Mouse (Mus musculus) ZHBTc4 (cell line): ENCODE results near the gene Pik3r1.

Experiments used
- DNase-seq: peaks from one replicate; pipeline ENCODE4 v3.0.0-alpha.2; 2011; ENCODE audit warnings: low read depth, low spot score

Pik3r1 gene

GRCm38 (mm10) chr13:101767809-101768629, at the start of gene Pik3r1:
Gene Pik3r1, minus strand, starts transcription at chr13:101768217.
- DNase-seq, result peak; percentile 97

- DNase-seq, result peak; percentile 46
Measured at GRCm38 (mm10) chr13:101813267-101813900, 45.4 kb upstream of the Pik3r1 start.

GRCm38 (mm10) chr13:101812341-101812740, 44.3 kb upstream of the Pik3r1 start:
- DNase-seq, result no peak

- no peak for DNase-seq
Measured at GRCm38 (mm10) chr13:101811882-101812281, 43.9 kb upstream of the Pik3r1 start.

- DNase-seq, result no peak
Measured at GRCm38 (mm10) chr13:101810667-101811066, 42.6 kb upstream of the Pik3r1 start.

- DNase-seq, result peak; percentile 33
Measured at GRCm38 (mm10) chr13:101809796-101810195, 41.8 kb upstream of the Pik3r1 start.

GRCm38 (mm10) chr13:101805559-101806091, 37.6 kb upstream of the Pik3r1 start:
- peak; percentile 65 for DNase-seq

- peak; percentile 95 for DNase-seq
Measured at GRCm38 (mm10) chr13:101801372-101802186, 33.6 kb upstream of the Pik3r1 start.

- DNase-seq, result no peak
Measured at GRCm38 (mm10) chr13:101800833-101801371, 32.9 kb upstream of the Pik3r1 start.

GRCm38 (mm10) chr13:101800021-101800596, 32.1 kb upstream of the Pik3r1 start:
- DNase-seq, result no peak

- no peak for DNase-seq
Measured at GRCm38 (mm10) chr13:101799318-101799717, 31.3 kb upstream of the Pik3r1 start.

GRCm38 (mm10) chr13:101798522-101798921, 30.5 kb upstream of the Pik3r1 start:
- DNase-seq, result no peak

- DNase-seq, result peak; percentile 23
Measured at GRCm38 (mm10) chr13:101796983-101797382, 29.0 kb upstream of the Pik3r1 start.

GRCm38 (mm10) chr13:101785705-101786104, 17.7 kb upstream of the Pik3r1 start:
- peak; percentile 50 for DNase-seq

- DNase-seq, result no peak
Measured at GRCm38 (mm10) chr13:101784651-101785289, 16.8 kb upstream of the Pik3r1 start.

GRCm38 (mm10) chr13:101779011-101779410, 11.0 kb upstream of the Pik3r1 start:
- no peak for DNase-seq

GRCm38 (mm10) chr13:101777851-101778250, 9.8 kb upstream of the Pik3r1 start:
- no peak for DNase-seq

GRCm38 (mm10) chr13:101771071-101771470, 3.1 kb upstream of the Pik3r1 start:
- DNase-seq, result no peak

- no peak for DNase-seq
Measured at GRCm38 (mm10) chr13:101769955-101770354, 1.9 kb upstream of the Pik3r1 start.

GRCm38 (mm10) chr13:101768630-101768991, 594 bp upstream of the Pik3r1 start:
- no peak for DNase-seq
